Mouse (Mus musculus) testis, adult 2 months (tissue): ENCODE data around the gene Usp7.

Experiments used
- CTCF ChIP-seq: fragments of 200-500 bp; IDR thresholded peaks from 2 replicates; pipeline ENCODE4 v1.5.1; 2012; ENCODE audit warnings: low read depth, mild to moderate bottlenecking, inconsistent platforms, low read length, moderate library complexity; ENCODE audit not compliant: control insufficient read depth, insufficient read depth, insufficient replicate concordance
- POLR2A ChIP-seq: fragments of 200-500 bp; IDR thresholded peaks from 2 replicates; pipeline ENCODE4 v1.6.1; 2012; ENCODE audit warnings: low read depth, mild to moderate bottlenecking, inconsistent platforms, low read length, moderate library complexity; ENCODE audit not compliant: control insufficient read depth

GRCm38 (mm10) chr16:8821429-8821828 is 29.3 kb upstream of the Usp7 start:
- TF ChIP-seq CTCF (no peak), POLR2A (no peak)
